Mouse (Mus musculus): ENCODE data around the gene Cep83.

- TF ChIP-seq CTCF (IDR thresholded peaks at IDR 0.05; ENCODE audit: low read depth), result no peak
- TF ChIP-seq EP300 (IDR thresholded peaks at IDR 0.05; ENCODE audit: low read depth), result no peak
Measured at GRCm38 (mm10) chr10:94692163-94692562, 3.7 kb downstream of the Cep83 start.
